Mouse (Mus musculus) skeletal muscle tissue, adult 2 months (tissue): ENCODE measurements at regions not wholly inside any gene's neighbourhood (a gene's known extent, or its start where the extent isn't known, plus 50 kb on each side); places are given as distances from the start of the nearest gene placed in this dataset.

ENCODE experiments used
- DNase-seq: peaks from one replicate; pipeline ENCODE4 v3.0.0-alpha.2; 2012; ENCODE audit warnings: low read depth, low spot score

DNA sequence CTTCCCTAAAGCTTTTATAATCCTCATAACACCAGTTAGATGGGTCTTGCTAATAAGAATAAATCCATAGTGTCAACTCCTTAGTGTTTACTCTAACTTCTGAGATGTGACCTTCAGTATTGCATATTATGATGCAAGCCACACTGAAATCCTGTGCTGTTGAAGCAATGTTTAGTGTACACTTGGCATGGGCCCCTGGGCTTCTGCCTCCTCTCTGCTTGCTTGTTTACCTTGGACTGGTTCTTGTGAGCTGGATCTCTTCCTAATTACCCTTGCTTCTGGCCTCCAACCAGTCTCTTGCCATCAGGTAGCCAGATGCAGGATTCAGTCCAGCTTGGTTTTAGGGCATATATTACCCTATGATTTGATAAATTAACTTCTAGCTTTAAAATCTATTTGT is 57.0 kb downstream of the Rgs2 start:
- no peak for DNase-seq

DNA sequence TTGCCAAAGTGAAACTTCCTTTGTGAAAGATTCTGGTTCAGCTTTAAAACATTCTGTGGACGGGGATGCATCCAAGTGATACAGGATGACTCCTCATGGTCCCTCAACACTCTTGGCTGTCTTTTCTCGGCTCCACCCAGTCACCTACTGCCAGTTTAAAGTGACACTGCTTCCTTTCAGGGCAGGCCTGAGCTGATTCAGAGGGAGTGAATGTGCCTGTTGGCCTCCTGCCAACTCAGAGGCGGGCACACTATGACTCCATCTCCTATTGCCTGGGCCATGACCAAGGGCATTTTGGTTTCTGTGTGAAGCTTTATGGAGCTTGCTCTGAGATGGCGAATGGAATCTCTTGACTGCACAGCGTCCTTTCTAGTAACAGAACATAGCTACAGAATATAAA is 62.5 kb downstream of the Rgs2 start:
- DNase-seq = peak; percentile 81

DNA sequence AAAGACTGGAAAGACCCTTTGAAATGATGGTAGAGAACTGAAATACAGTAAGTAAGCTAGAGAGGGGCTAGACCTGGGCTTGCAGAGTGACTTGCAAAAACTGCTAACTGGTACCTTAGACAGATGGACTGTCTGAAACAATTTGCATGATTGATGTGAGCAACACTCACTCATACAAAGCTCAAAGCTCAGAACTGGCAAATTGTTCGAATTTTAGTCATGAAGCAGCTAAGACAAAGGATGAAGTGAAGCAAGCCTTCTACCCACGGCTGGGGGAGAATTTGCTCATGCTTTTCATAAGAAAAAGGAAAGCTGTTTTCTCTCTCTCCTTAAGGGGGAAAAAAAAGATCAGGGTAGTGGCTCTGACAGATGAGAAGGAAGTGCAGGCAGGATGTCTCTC is 64.5 kb downstream of the Rgs2 start:
- no peak for DNase-seq

DNA sequence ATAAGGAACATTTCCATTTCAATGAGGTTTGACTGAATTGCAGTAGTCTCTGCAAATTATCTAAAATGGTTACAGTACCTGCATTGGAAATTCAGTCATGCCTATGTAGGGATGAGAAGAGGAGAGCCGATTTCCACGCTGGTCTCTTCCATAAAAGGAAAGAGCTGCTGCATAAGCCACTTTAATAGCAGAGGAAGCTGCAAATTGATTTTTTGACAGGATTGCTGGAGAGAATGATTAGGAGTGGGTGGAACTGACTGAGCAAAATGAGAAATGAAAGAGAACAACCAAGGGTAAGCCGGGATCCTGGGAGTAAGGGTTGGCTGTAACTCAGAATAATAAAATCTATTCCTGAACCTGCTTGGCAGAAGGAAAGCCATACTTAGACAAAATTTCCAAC is 65.4 kb downstream of the Rgs2 start:
- no peak for DNase-seq

DNA sequence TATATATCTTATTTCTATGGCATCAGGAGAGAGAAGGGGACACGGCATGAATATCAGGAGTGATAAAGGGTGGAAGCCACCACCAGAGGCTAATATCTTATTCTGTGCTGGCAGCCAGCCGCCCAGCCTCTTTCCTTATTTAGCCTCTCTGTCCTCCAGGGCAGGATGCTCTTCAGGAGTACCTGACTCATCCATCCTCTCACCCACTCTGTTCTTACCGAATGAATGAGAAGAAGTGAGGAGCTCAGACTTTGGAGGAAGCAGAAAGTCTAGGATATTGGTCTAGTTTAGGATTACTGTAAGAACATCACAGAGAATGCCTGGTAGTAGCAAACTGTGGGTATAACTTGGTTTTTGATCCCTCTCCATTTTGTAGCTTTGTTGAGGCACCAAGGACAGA is 73.2 kb downstream of the Rgs2 start:
- no peak for DNase-seq

DNA sequence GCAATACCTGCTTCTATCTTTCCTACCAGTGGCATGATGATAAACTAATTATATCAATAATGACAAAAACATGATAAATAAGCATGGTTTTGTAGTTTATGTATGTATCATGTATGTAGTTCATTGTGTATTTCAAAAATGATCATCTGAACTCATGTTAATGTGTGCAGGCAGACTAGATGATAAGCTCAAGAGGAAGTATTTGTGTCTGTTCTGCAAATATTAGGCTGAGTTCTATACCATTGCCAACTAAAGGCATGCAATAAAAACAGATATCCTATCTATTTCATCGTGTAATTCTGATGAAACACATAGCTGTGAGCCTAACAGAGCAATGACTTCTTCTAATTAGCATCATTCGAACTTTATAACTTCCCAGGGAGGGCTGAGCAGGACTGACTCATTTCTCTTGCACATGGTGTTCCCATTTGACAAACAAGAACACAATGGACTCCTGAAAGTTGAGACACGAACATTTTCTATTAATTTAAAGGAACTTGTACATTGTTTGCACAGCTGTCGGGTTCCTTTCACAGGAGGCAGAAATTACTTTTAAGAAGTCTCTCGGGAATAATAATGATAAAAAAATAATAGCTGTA is 74.3 kb downstream of the Rgs2 start:
- no peak for DNase-seq

DNA sequence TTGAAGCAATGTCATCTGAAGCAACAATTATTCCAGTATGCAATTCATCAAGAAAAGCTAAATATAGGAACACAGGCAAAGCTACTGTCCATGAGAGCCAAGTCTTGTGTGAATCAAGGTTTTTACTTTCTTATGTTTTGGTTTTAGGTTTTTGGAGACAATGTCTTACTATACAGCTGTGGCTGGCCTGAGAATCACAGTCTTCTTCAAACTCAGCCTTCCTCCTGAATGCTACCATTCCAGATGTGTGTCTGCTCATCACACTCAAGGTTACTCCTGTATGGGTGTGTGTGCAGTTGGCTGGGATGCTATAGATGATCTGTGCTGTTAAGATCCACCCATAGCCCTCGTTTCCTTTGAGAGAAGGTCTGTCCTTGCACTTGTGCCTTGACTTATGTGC is 81.5 kb downstream of the Rgs2 start:
- DNase-seq = no peak

DNA sequence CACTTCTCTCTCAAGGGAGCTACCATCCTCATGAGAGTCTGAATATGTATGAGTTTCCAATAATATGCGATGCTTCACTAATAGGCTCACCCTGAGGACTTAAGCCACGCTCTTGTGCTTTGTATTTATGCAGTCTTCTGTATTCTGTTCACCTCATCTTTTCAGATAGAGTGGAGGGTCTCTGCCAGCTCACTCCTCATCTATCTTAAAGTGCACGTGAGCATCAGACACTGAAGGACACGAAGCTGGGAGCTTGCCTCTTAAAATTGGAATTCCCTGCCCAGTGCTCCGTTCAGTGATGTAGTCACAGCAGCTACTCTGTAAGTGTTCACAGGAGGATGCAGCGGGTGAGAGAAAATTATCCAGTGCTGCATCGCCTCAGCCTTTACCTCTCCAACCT is 83.7 kb downstream of the Rgs2 start:
- DNase-seq = no peak

DNA sequence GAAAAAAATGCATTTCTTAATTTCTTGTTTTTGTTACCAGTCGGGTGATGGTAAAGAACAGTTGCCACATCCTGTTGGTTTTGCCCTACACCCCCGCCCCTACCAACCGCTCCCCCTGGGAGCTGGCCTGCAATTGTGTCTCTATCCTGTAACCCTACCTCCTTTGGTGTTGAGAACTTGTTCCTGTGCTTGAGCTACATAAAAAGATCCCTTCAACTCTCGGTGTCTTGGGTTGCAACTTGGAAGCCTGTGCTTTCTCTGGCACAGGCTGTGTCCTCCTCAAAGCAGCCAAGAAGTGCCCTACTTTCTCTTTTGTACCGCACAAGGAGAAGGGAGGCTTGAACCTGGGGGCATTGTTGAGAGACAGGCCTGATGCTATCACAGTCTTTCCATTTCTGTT is 85.0 kb downstream of the Rgs2 start:
- DNase-seq = peak; percentile 60

DNA sequence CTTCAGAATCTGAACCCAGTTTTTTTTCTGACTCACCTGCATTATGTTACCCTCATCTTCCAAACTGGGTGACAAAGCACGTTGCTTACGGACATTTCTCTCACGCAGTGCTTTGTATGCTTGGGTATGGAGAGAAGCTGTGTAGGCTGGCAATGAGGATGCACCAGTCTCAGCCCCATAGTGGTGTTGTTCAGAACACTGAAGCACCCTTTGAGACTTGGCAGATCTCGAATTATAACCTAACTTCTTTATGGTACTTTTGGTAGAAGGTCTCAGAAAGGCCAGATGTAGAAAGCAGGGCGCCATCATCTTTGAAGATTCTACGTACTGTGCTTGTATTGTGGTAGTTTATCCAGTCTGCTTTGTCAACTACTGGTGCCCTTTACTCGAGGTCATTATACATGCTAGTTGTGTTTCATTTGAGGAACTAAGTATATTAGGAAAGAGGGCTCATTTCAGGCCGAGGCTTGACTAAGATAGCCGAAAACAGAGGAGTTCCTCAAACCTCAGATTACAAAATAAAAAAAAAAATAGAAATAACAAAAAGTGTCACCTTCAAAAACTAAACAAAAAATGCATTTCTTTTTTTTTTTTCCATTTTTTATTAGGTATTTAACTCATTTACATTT is 85.7 kb downstream of the Rgs2 start:
- peak; percentile 21 for DNase-seq

DNA sequence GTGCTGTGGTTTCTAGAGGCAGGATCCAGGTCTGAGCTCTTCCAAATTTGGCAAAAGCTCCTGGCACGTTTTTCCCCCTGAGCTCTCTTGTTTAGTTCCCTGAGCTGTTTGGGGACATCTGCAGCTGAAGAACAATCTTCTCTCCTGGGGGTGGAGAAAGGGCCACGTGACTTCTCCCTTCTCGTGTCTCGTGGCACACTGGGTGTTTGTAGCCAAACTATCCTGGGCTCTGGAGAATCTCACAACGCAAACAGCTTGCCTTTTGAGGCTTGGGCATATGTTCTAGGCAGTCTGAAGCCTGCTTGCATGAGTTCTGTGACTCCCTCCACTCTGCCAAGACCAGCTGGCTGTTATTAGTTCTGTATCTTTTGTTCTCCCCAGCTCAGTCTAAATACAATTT is 86.3 kb downstream of the Rgs2 start:
- peak; percentile 60 for DNase-seq

DNA sequence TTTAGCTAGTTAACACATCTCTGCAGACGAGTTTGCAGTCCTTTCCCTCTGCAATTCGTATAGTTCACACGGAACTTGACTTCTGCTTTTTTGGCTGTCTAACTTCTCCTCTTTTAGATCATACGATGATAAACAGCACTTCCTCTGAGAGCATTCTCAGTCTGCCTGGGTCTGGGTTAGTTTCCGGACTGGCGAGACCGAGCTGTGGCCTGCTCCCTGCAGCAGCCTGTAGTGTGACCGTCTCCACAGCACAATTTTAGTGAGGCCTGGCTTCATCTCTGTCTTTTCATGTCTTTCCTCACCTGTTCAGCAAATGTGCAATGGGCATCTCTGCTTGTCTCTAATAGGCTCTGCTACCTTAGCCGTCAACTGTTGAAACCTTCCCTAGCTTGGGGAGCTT is 87.4 kb downstream of the Rgs2 start:
- DNase-seq = peak; percentile 34

DNA sequence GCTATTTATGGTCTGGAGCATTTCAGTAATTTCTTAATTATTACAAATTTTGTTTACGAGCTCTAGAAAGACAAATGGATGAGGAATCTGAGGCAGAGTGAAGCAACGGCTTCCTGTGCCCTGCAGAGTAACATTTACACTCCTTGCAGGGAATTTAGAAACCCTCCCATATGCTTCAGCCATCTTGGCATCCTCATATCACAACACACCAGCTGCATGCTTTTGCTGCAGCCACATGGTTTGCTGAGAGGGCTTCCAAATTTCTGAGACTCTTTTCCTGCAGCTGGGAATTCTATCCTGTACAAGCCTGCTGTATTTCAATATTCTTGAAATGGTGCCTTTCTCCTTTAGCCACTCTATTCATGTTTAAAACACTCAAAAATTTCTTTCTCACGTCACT is 91.4 kb downstream of the Rgs2 start:
- DNase-seq = no peak

DNA sequence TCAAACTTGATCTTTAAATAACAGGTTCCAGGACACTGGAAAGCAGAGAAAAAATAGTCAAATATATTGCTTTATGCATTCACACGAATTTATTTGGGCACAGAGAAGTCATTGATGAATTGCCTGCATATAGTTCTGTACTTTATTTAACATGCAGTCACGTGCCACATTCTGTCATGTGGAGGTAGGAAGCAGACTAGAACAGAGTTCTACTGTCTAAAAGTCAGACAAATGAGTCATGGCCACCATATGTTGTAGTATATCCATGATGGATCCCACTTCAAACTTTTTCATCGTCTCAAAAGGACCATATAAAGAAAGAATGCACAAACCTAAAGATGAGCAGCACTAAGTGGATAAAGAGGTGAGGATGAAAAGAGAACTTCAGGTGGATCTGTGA is 92.7 kb downstream of the Rgs2 start:
- DNase-seq = no peak

DNA sequence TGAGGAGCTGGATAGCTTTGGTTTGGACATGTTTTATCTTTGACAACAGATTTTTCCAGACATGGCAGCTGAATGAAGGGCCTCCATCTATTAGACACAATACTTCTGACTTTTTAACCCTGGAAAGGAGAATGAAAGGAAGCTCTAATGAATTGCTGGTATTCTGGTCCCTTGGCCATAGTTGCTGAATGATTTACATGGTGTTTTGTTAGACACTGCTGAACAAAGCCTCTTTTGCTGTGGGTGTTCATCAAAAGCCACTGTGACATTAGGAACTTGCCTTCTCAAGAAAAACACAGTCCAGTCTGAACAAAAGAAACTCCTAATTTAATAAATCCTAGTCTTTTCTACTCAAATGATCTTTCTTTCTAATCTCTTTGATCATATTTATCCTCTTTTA is 93.4 kb downstream of the Rgs2 start:
- DNase-seq = no peak

DNA sequence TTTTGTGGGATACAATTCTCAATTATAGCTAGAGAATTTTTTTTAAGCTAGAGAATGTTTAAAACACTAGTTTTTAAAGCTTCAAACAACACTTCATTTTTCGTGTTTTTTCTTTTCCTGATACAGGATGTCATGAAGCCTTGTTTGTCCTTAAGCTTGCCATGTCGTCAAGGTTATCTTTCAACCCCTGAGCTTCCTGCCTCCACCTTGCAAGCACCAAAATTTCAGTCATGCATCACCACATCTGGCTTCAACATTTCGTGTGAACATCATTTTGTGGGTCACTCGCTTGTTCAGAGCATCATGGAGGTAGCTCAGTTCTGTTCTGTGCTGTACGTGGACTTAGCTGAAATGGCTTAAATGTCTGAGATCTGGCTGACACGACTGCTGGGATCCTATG is 96.6 kb downstream of the Rgs2 start:
- DNase-seq = no peak

DNA sequence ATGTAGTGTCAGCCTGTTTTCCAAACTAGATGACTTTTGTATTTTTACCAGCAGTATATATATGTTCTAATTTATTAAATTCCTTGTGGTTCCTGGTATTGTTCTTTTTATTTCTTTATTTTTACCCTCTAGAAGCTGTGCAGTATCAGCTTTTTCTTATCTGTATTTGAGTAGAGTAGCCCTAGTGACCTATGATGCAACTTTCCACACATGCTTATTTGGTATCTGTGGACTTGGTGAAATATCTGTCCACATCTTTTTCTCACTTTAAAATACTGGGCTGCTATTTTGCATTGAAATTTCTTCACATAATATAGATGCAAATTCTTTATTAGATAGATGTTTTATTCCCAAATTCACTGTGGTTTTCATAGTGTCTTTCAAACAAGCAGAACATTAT is 97.1 kb downstream of the Rgs2 start:
- DNase-seq = no peak

DNA sequence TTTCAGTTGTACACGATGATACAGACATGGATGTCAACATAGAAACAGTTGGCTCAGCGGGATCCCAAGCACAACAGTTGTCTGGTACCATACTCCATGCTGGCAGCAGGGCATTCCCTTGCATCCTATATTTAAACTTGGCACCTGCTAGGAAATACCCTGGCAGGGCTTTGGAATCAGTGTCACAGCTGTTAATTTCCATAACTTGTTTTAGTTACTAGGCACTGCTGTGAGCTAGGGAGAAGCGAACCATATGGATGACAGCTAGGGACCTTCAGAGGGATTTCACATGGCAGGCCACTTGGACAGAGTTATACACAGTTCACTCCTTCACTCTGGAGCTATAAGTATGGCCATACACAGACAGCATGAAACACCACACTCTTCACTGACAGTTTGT is 100.0 kb downstream of the Rgs2 start:
- DNase-seq = peak; percentile 70

DNA sequence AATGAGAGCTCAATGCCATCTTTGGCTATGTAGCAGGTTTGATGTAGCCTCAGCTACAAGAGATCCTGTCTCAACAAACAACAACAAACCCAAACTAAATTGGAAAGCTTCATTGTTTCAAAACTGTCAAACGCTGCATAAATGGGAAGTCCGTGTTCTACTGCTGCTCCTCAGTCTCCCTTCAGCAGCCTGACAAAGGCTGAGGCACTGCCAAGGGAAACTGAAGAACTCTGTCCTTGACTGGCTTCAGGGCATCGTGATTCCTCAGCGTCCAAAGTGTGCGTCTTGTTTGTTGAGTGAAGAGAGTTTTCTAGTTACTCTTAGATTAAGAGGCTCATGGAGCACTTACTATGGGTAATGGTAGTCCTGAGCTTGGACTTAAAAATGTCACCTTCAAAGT is 100.7 kb downstream of the Rgs2 start:
- no peak for DNase-seq

DNA sequence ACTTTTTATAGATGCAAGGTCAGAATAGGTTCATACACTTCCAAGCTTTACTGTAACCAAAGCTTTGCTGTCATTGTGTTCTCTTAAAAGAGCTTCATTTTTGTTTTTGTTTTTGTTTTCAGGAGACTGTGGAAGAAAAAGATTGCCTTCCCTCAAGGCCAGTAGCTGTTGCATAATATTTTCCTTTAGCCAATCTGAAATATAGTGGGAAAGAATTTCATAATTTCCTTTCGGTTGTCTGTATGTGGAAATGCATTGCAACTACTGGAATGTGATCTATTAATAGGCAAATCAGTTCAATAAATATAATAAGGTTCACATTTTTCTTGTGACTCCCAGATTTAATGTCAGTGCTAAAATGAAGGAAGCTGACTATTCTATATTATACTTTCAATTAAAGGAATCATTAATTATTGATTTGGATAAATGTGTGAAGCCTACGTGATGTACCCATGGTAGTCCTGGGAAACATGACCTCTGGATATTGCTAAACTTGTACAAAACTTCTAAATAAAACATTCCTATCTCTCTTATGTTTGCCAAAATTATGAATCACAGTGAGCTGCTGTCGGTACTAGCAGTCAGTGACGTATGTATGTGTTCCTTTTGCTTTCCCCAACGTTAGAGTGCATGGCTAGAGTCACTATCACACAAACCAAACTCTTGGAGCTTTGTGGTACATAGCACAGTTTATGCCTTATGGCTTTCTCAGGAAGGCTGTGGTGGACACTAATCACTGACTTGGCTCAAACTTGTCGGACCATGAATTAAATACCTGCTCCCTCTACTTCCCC is 102.6 kb downstream of the Rgs2 start:
- no peak for DNase-seq

DNA sequence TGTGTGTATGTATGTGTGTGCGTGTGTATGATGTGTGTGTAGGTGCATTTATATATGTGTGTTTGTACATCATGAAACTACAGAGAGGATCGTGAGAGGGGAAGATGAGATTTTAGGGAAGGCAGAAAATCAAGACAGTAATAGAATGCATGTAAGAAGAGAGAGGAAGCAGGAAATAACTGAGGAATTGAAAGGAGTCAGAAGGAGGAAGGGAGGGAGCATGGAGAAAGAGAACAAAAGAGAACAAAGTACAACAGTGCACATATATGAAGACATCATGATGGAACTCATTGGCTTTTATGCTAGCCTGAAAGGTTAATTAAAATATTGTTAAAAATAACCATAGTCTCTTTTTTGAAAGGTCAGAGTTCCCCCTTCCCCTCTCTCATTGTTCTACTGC is 111.4 kb downstream of the Uchl5 start:
- no peak for DNase-seq

DNA sequence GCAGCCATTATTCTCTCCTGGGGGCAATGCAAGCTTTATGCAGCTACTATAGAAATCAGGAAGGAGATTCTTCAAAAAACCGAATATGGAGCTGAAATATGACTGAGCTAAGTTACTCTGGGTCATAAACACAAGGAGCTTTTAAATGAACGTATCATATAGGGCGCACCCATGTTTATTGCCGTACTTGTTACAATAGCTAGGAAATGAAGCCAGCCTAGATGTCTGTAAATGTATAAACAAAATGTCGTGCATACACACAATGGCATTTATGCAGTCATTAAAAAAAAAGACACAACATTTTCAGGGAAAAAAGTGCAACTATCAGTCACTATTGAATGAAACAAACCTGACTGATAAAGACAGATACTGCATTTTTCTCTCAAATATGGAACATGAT is 111.0 kb downstream of the Uchl5 start:
- no peak for DNase-seq

DNA sequence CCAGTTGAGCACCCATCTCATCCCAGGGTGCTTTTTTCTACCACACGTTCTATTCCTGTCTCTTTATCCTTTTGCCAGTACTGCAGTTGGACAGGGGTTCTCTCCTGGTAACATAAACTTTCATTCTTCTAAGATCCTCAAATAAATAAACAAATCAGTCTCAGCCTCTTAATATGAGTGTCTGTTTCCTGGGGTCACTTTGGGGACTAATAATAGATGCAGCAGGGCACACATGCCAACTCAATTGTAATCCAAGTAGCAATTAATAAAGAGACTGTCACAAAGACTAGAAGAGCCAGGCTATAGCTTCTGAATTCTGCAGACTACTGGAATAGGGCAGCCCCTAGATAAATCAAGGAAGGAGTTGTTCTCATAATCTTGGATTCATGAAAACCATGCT is 108.9 kb downstream of the Uchl5 start:
- DNase-seq = no peak
